Mouse (Mus musculus): ENCODE results near the gene 4931414P19Rik.

4931414P19Rik gene

DNA sequence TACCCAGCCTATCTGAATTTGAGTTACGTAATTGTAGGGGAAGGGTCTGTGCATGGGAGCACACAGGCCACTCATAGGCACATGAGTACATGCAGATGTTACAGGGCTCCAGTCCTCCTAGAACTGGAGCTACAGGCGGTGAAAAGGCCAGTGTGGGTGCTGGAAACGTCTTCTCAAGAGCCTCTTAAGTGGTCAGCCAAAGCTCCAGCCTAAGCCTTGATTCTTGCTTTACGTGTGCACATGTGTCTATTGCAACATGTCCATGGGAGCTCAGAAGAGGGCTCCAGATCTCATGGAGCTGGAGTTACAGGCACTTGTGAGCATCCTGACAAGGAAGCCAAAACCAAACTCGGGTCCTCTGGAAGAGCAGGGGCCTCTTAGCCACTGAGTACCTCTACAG lies 61.1 kb downstream of the 4931414P19Rik start:
- DNase-seq (ENCODE audit: low spot score in 2 of 2): no peak

DNA sequence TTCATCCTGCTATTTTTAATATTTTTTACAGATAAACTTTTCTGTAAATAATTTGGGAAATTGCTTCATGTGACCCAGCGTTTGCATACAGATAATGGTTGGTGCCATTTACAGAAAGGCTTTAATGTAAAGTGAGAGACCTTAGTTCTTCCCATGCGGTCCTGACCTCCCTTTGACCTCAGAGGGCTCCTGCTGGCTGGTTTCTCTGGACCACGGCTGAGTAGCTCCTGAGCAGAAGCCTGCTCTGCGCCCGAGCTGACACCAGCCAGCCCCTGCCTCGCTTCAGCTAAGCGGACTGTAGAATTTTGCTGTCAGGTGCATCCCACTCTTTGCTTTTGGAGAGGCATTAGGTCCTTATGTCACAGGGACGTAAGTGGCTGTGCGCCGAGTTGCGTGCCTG lies 65.0 kb downstream of the 4931414P19Rik start:
- DNase-seq (ENCODE audit: low spot score in 2 of 2): no peak

DNA sequence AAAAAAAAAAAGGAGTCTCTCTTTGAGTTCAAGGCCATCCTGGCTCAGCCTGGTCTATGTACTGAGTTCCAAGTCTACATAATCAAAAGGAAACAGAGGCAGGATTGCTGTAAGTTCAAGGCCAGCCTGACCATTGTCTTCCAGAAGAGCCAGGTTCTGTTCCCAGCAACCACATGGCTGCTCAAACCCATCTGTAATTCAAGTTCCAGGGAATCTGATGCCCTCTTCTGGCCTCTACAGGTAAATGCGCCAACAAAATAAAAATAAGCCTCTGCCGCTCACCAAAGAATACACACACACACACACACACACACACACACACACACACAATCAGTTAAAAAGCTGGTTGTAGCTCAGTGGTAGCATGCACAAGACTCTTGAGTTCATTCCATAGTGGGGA lies 67.2 kb downstream of the 4931414P19Rik start:
- no peak for DNase-seq (ENCODE audit: low spot score in 2 of 2)

Measured in frontal cortex, postnatal 25 days (tissue).